Mouse (Mus musculus): Measurements from ENCODE around the gene Nrap. TPM values are rescaled to one million over a fixed set of nuclear protein-coding genes. Genes with fewer than 3 reads are reported as not detected.
A peak's percentile ranks its signal among the peaks of the same experiment; 100 is the strongest.

Gene Nrap
- polyA plus RNA-seq, 1 experiment from 2014 or later: 0.16 TPM

DNA sequence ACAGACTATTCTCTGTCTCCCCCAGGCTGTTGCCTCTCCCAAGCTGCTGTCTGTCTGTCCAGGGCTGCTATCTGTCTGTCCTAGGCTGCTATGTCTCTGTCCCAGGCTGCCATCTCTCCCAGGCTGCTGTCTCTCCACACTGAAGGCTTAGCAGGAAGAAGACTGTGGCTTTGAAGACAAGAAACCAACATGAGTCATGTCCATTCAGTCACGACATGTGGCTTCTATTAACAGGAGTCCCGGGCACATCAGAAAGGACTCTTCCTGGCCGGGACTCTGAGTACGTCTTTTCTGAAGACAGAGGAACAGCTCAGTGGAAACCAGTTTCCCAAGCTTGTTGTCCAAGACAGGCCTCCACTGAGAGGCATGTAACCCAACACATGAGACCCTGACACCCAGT, 104.6 kb downstream of the Nrap start:
- ATAC-seq (no peak), DNase-seq (no peak)
- H3K4me1 ChIP-seq (ENCODE audit: insufficient read depth): peaks cover 3% of the 10 kb centered on the region
- H3K27ac ChIP-seq (ENCODE audit: low read depth): no peak overlapping the region
- H3K36me3 ChIP-seq (replicated peaks; ENCODE audit: insufficient read depth, low read length): no peaks in the 10 kb centered on the region
- H3K4me3 ChIP-seq (ENCODE audit: low read depth, low read length): no peak overlapping the region
- H3K9ac ChIP-seq (replicated peaks): no peak overlapping the region
- WGBS (ENCODE audit: insufficient replicate concordance): 54% methylated on average over 4 of the region's 4 CpGs
- H3K9me3 ChIP-seq (ENCODE audit: low read length): no peaks in the 10 kb centered on the region
- TF ChIP-seq CTCF (IDR thresholded peaks at IDR 0.05; ENCODE audit: low read depth) (no peak), EP300 (IDR thresholded peaks at IDR 0.05; ENCODE audit: low read depth) (no peak)
- H3K4me2 ChIP-seq (ENCODE audit: low read depth, low read length): no peak overlapping the region
- H3K27me3 ChIP-seq (ENCODE audit: insufficient read depth, low read length): no peaks in the 10 kb centered on the region

DNA sequence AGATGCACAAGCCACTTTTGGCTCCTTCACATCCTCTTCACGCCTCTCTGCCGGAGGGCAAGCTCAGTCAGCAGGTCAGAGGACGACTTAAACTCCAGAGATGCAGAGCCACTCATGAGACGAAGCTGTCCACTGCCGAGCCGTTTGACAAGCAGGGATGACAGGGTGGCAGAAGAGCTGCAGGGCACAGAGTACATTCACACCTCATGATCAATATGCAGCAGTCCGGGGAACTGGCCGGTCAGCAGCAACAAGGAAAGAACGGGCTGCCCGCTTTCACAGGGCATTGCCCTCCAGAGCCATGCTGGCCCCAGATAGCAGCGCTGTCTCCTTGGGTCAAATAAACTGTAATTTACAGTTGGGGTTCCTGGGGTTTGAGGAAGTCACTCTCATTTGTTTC, 111.5 kb downstream of the Nrap start:
- H3K36me3 ChIP-seq (replicated peaks; ENCODE audit: insufficient read depth, low read length): no peaks in the 10 kb centered on the region
- WGBS (ENCODE audit: insufficient replicate concordance): 56% methylated on average over 11 of the region's 11 CpGs
- ATAC-seq (peak; percentile 77), DNase-seq (no peak)
- no peak overlapping the region for H3K4me2 ChIP-seq (ENCODE audit: low read depth, low read length)
- no peak for TF ChIP-seq CTCF (IDR thresholded peaks at IDR 0.05; ENCODE audit: low read depth)
- H3K9me3 ChIP-seq (ENCODE audit: low read length): no peaks in the 10 kb centered on the region
- peaks cover 17% of the 10 kb centered on the region for H3K4me1 ChIP-seq (ENCODE audit: insufficient read depth)
- no peaks in the 10 kb centered on the region for H3K27me3 ChIP-seq (ENCODE audit: insufficient read depth, low read length)
- H3K27ac ChIP-seq (ENCODE audit: low read depth): peak overlapping the region; percentile 60
- no peak overlapping the region for H3K4me3 ChIP-seq (ENCODE audit: low read depth, low read length)
- H3K9ac ChIP-seq (replicated peaks): no peak overlapping the region

DNA sequence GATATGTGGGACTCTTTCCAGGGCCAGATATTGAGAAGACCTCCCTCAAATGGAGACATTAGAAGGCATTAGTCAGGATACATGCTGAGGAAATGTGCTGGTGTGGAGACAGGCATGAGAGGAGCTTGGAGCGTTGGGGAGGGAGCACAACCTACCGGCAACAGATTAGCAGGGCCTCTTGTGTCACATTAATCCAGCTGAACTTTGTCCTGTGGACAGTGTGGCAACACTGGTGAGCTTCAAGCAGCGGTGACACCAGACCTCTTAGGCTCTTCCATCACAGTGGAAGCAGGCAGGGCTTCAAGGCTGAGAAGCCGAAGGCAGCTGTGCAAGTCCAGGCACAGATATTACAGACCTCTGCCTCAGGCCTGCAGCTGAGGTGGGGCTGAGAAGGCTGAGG, 111.9 kb downstream of the Nrap start:
- no peak overlapping the region for H3K9ac ChIP-seq (replicated peaks)
- TF ChIP-seq EP300 (IDR thresholded peaks at IDR 0.05; ENCODE audit: low read depth) (no peak), CTCF (IDR thresholded peaks at IDR 0.05; ENCODE audit: low read depth) (no peak; the same call in 1 of the 2 replicates)
- no peaks in the 10 kb centered on the region for H3K27me3 ChIP-seq (ENCODE audit: insufficient read depth, low read length)
- H3K4me1 ChIP-seq (ENCODE audit: insufficient read depth): peaks cover 17% of the 10 kb centered on the region
- no peaks in the 10 kb centered on the region for H3K9me3 ChIP-seq (ENCODE audit: low read length)
- H3K36me3 ChIP-seq (replicated peaks; ENCODE audit: insufficient read depth, low read length): no peaks in the 10 kb centered on the region
- H3K4me2 ChIP-seq (ENCODE audit: low read depth, low read length): no peak overlapping the region; the same call in 1 of the 2 replicates
- H3K27ac ChIP-seq (ENCODE audit: low read depth): peak overlapping the region; percentile 60
- no peak overlapping the region for H3K4me3 ChIP-seq (ENCODE audit: low read depth, low read length)
- peak; percentile 62 for DNase-seq
- 53% methylated on average over 4 of the region's 4 CpGs for WGBS (ENCODE audit: insufficient replicate concordance)
- peak; percentile 96 for ATAC-seq

DNA sequence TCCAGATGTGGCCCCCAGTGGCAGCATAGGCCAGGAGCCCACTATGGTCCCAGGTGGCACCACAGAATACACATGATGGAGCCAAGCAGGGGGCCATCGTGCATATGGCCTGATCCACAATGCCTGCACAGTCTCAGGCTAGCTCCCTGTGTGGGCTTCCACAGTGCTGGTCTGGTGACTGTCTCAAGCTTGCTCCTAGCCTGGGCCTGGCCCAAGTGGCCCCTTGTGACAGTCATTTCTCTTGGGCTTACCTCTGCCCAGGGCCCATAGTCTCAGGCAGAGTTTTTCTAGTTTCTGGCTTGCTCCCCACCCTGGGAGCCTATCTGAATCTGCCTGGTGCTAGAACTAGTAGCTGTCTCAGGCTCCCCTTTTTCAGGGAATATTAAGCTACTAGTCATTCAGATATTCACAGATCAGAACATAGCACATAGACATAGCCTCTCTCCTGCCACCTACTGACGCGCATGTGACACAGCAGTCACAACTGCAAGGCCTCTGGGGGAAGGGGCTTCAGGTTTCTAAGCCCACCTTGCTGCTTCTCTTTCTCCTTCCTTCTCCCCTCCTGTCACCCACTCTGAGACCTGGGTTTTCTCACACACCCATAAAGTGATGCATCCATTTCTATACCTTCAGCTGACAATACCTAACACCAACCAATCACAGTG, 112.6 kb downstream of the Nrap start:
- Histone ChIP-seq H3K9ac (replicated peaks) (no peak overlapping the region), H3K4me1 (ENCODE audit: insufficient read depth) (peaks cover 17% of the 10 kb centered on the region), H3K9me3 (ENCODE audit: low read length) (no peaks in the 10 kb centered on the region), H3K4me2 (ENCODE audit: low read depth, low read length) (no peak overlapping the region; the same call in 1 of the 2 replicates), H3K27ac (ENCODE audit: low read depth) (0 out of 2 replicates have a peak overlapping the region, but pooled peaks have one; percentile 19), H3K27me3 (ENCODE audit: insufficient read depth, low read length) (no peaks in the 10 kb centered on the region), H3K36me3 (replicated peaks; ENCODE audit: insufficient read depth, low read length) (no peaks in the 10 kb centered on the region), H3K4me3 (ENCODE audit: low read depth, low read length) (no peak overlapping the region)
- TF ChIP-seq EP300 (IDR thresholded peaks at IDR 0.05; ENCODE audit: low read depth) (no peak), CTCF (IDR thresholded peaks at IDR 0.05; ENCODE audit: low read depth) (peak; percentile 63)
- no peak for DNase-seq
- WGBS (ENCODE audit: insufficient replicate concordance): 56% methylated on average over 3 of the region's 3 CpGs
- no peak for ATAC-seq

DNA sequence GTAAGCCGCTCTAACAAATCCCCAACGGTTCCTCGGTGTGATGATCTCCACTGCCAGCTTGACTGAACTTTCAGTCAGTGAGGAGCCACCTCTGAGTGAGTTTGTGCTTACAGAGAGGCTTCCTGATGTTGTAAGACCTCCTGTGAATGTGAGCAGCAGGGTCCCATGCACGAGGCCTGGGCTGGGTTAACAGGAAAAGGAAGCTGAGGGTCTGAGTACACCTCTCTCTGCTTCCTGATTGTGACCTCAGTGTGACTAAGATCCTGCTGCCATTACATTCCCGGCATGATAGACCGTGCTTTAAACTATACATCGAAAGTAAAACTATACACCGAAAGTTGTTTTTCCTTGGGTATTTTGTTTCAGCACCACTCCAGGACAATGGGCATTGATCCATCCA, 117.8 kb downstream of the Nrap start:
- Histone ChIP-seq H3K9me3 (ENCODE audit: low read length) (no peaks in the 10 kb centered on the region), H3K27ac (ENCODE audit: low read depth) (0 out of 2 replicates have a peak overlapping the region, but pooled peaks have one; percentile 4), H3K4me1 (ENCODE audit: insufficient read depth) (peaks cover 2% of the 10 kb centered on the region; the same call in 1 of the 2 replicates), H3K36me3 (replicated peaks; ENCODE audit: insufficient read depth, low read length) (no peaks in the 10 kb centered on the region), H3K4me3 (ENCODE audit: low read depth, low read length) (no peak overlapping the region), H3K9ac (replicated peaks) (no peak overlapping the region), H3K4me2 (ENCODE audit: low read depth, low read length) (no peak overlapping the region), H3K27me3 (ENCODE audit: insufficient read depth, low read length) (no peaks in the 10 kb centered on the region)
- TF ChIP-seq CTCF (IDR thresholded peaks at IDR 0.05; ENCODE audit: low read depth): no peak
- no peak for TF ChIP-seq EP300 (IDR thresholded peaks at IDR 0.05; ENCODE audit: low read depth)
- ATAC-seq: peak; percentile 40; the same call in 1 of the 2 replicates
- 52% methylated on average over 8 of the region's 8 CpGs for WGBS (ENCODE audit: insufficient replicate concordance)
- DNase-seq: no peak

Other genes with a start within 250 kb of the Nrap start
- 48.4 and 49.3 TPM in 2 replicates for gene Habp2, start 102.9 kb downstream of the Nrap start, polyA plus RNA-seq (2015; fragmentation: Nextera tagmentation; extraction: Ambion mirVana)
- 9.8 and 10.1 TPM in 2 replicates for gene Casp7, start 7.1 kb upstream of the Nrap start, polyA plus RNA-seq (2015; fragmentation: Nextera tagmentation; extraction: Ambion mirVana)
- gene Plekhs1, start 71.6 kb upstream of the Nrap start, polyA plus RNA-seq (2015; fragmentation: Nextera tagmentation; extraction: Ambion mirVana): not detected in 2 replicates
- gene Dclre1a, start 158.2 kb upstream of the Nrap start, polyA plus RNA-seq (2015; fragmentation: Nextera tagmentation; extraction: Ambion mirVana): 12.1 and 14.8 TPM in 2 replicates
- 6.5 and 6.6 TPM in 2 replicates for gene Nhlrc2, start 158.2 kb upstream of the Nrap start, polyA plus RNA-seq (2015; fragmentation: Nextera tagmentation; extraction: Ambion mirVana)